Mouse (Mus musculus) bone marrow macrophage, adult 2 months (primary cell): ENCODE data around the gene Hist3h2a. TPM values are rescaled to one million over a fixed set of nuclear protein-coding genes. Genes with fewer than 3 reads are reported as not detected.

ENCODE experiments used
- H3K27ac ChIP-seq: 2 replicates; pipeline ENCODE4 v1.5.1; 2012; ENCODE audit warnings: low read depth, low read length; ENCODE audit not compliant: insufficient read depth
- H3K4me1 ChIP-seq: 2 replicates; pipeline ENCODE4 v1.6.1; 2012; ENCODE audit warnings: low read length; ENCODE audit not compliant: control insufficient read depth, insufficient read depth
- H3K4me3 ChIP-seq: 2 replicates; pipeline ENCODE4 v1.5.1; 2012; ENCODE audit warnings: mild to moderate bottlenecking, low read length, moderate library complexity; ENCODE audit not compliant: insufficient read depth
- CTCF ChIP-seq: IDR thresholded peaks from 2 replicates; pipeline ENCODE4 v1.5.1; 2012; ENCODE audit warnings: low read depth, mild to moderate bottlenecking, low read length, moderate library complexity
- POLR2A ChIP-seq: IDR thresholded peaks from 2 replicates; pipeline ENCODE4 v1.6.1; 2012; ENCODE audit warnings: mild to moderate bottlenecking, low read depth, low read length, borderline replicate concordance
- polyA plus RNA-seq: library from polyadenylated mRNA; stranded (reverse); fragments of >200 nt; gene quantifications from 2 replicates; pipeline ENCODE4 v1.2.4, GENCODE M21; 2012; ENCODE audit not compliant: missing spikeins, insufficient read depth, insufficient read length

The Hist3h2a gene
- polyA plus RNA-seq, 1 experiment: 32.0 TPM

GRCm38 (mm10) chr11:58957226-58957914 is 2.9 kb downstream of the Hist3h2a start:
- no peak overlapping the region; the same call in 1 of the 2 replicates for H3K27ac ChIP-seq

GRCm38 (mm10) chr11:58958536-58958935 is 4.1 kb downstream of the Hist3h2a start:
- Histone ChIP-seq H3K4me3 (peak overlapping the region; percentile 49), H3K4me1 (peaks cover 25% of the 10 kb centered on the region), H3K27ac (peak overlapping the region; percentile 72)
- no peak for TF ChIP-seq POLR2A

More at GRCm38 (mm10) chr11:58957226-58957914, 2.9 kb downstream of the Hist3h2a start:
- TF ChIP-seq CTCF (no peak), POLR2A (no peak)
- peaks cover 31% of the 10 kb centered on the region for H3K4me1 ChIP-seq
- peak overlapping the region; percentile 5; the same call in 1 of the 2 replicates for H3K4me3 ChIP-seq

- peak overlapping the region; percentile 84 for H3K27ac ChIP-seq
- peak overlapping the region; percentile 68 for H3K4me3 ChIP-seq
- H3K4me1 ChIP-seq: peaks cover 24% of the 10 kb centered on the region
- TF ChIP-seq POLR2A: no peak
- TF ChIP-seq CTCF: no peak
These were observed 4.8 kb downstream of the Hist3h2a start for GRCm38 (mm10) chr11:58959186-58959825.

DNA sequence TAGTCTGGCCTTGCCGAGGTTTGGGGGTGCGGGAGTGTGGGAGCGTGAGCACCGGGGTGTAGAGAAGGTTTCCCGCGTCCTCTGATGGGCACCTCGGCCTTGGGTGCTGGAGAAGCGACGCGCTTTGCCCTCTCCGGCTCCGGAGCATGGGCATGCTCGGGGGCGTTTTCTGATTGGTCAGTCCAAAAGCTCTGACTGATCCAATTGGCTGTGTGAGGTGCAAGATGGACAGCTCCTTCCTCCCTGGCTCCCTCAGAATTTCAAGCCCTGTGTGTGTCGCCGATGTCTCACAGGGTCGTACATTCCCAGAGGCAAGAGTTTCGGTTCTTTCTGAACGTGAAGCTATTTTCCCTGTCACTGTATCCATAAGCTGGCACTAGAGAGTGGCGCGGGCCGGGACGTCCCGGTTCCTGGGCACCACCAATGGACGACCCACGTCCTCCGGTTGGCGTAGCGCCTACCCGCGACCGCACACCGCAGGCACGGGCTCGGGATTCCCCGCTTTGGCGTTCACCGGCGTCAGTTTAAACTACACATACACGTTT is 5.5 kb downstream of the Hist3h2a start:
- peak overlapping the region; percentile 84 for H3K27ac ChIP-seq
- TF ChIP-seq POLR2A (no peak), CTCF (peak; percentile 32; the same call in 1 of the 2 replicates)

GRCm38 (mm10) chr11:58961364-58962177 is 7.1 kb downstream of the Hist3h2a start:
- TF ChIP-seq POLR2A (no peak), CTCF (no peak)
- H3K4me3 ChIP-seq: no peak overlapping the region
- peaks cover 36% of the 10 kb centered on the region for H3K4me1 ChIP-seq
- H3K27ac ChIP-seq: no peak overlapping the region

More for the DNA sequence above, 5.5 kb downstream of the Hist3h2a start:
- H3K4me3 ChIP-seq: peak overlapping the region; percentile 68
- peaks cover 29% of the 10 kb centered on the region for H3K4me1 ChIP-seq

GRCm38 (mm10) chr11:58963543-58963942 is 9.1 kb downstream of the Hist3h2a start:
- Histone ChIP-seq H3K4me3 (no peak overlapping the region), H3K4me1 (peaks cover 18% of the 10 kb centered on the region), H3K27ac (no peak overlapping the region)
- TF ChIP-seq CTCF (no peak), POLR2A (no peak)

GRCm38 (mm10) chr11:58964216-58964615 is 9.7 kb downstream of the Hist3h2a start:
- TF ChIP-seq CTCF: no peak
- TF ChIP-seq POLR2A: no peak

DNA sequence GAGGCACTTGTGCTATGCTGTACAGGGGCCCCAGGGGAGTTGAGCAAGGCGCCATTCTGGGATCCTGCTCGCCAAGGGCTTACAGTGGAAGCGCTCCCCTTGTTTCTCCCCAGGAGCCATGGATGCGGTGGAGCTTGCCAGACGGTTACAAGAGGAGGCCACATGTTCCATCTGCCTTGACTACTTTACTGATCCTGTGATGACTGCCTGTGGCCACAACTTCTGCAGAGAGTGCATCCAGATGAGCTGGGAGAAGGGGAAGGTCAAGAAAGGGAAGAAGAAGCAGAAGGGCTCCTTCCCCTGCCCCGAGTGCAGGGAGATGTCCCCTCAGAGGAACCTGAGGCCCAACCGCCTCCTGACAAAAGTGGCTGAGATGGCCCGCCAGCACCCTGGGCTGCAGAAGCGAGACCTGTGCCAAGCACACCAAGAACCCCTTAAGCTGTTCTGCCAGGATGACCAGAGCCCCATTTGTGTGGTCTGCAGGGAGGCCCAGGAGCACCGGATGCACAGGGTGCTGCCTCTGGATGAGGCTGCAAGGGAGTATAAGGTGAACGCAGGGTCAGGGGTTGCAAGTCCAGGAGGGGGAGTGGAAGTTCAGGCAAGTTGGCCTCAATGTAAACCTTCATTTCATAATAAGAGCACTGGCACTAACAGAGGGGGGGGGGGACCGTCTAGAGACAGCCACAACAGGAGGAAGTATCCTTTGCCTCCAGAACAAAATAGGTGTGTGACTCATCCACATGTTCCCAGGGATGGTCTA is 10.7 kb downstream of the Hist3h2a start:
- Histone ChIP-seq H3K4me3 (no peak overlapping the region), H3K4me1 (peaks cover 14% of the 10 kb centered on the region), H3K27ac (peak overlapping the region; percentile 38; the same call in 1 of the 2 replicates)
- TF ChIP-seq POLR2A (no peak), CTCF (no peak)

More at GRCm38 (mm10) chr11:58964216-58964615, 9.7 kb downstream of the Hist3h2a start:
- H3K4me3 ChIP-seq: no peak overlapping the region
- peaks cover 16% of the 10 kb centered on the region for H3K4me1 ChIP-seq
- no peak overlapping the region for H3K27ac ChIP-seq

GRCm38 (mm10) chr11:58967346-58967745 is 12.9 kb downstream of the Hist3h2a start:
- H3K27ac ChIP-seq: no peak overlapping the region

More at GRCm38 (mm10) chr11:58967346-58967745, 12.9 kb downstream of the Hist3h2a start:
- peaks cover 14% of the 10 kb centered on the region for H3K4me1 ChIP-seq
- TF ChIP-seq POLR2A: no peak
- no peak for TF ChIP-seq CTCF
- no peak overlapping the region for H3K4me3 ChIP-seq
